In the genomic region with DNA sequence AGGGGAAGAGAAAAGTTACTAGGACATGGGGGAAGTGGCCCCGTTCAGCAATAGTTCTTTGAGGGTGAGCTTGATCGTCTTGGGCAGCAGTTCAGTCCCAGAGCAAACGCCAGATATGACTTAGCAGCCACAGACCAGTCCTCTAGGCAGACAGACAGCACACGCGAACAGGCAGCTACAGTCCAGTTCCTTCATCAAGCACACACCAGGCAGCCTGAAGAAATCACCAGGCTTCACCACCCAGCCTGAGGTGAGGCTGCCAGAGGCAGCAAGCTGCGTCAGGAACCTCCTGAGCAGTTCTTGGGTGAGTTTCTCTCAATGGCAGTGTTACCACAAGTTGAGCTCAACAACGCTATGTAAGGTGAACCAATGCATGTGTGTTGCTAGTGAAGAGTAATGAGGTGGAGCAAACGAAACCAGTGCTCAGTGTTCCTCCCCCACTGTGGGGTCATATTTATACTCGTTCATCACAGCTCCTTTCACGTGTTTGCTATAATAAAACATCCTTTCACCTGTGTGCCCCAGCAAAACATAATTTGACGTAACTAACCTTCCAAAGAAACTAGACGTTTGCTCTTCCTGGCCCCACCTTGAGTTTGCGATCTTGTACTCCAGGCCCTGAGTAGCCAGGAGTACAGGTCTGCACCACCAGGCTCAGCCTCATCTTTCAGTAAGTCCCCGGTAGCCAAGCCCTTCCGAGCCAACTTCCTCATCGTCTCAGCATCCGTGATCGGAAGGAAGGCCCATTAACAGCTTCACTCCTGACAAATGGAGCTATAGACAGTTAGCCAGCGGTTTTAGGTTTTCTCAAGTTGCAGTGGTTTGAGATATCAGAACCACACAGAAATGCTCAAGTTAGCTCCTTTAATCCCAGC, we compare ENCODE assay signal across 27 mouse cellular contexts. TPM values are rescaled to one million over a fixed set of nuclear protein-coding genes. Genes with fewer than 3 reads are reported as not detected.
DNase-seq lines count a peak whose midpoint lies in the region; ATAC-seq and TF ChIP-seq lines count a peak whose summit lies in the region.
"Had no signal": no experiment of that assay in that cellular context is flagged by ENCODE, and none has a peak within 500 bp of the region (broad histone marks: within the 10 kb centered on the region; RNA-seq: fewer than 3 reads in every experiment).

No protein-coding gene starts in this region.

- H3K4me3 ChIP-seq in intestine, embryonic 14.5 days (ENCODE audit: low read depth, low read length): no peak overlapping the region
- no peak overlapping the region for H3K4me3 ChIP-seq in intestine, embryonic 16.5 days (ENCODE audit: low read length)
- no peak overlapping the region for H3K4me3 ChIP-seq in lung, postnatal 0 days (ENCODE audit: low read depth, low read length)
- H3K4me3 ChIP-seq in MEL (ENCODE audit: control insufficient read depth in 1 of 2, insufficient read depth in 1 of 2, low read depth in 2 of 2, low read length in 2 of 2): no peak overlapping the region
- H3K4me3 ChIP-seq: heart, adult 2 months; heart, embryonic 12.5 days; hindbrain, embryonic 15.5 days; limb, embryonic 13.5 days; megakaryocyte, embryonic 14.5 days; midbrain, embryonic 13.5 days had no signal

- peaks cover 27% of the 10 kb centered on the region; the same call in 1 of the 2 replicates for H3K4me1 ChIP-seq in intestine, embryonic 14.5 days (replicated peaks; ENCODE audit: control insufficient read depth, insufficient read depth, low read length)
- peaks cover 19% of the 10 kb centered on the region for H3K4me1 ChIP-seq in intestine, embryonic 16.5 days (ENCODE audit: control insufficient read depth, insufficient read depth, low read length)
- peaks cover 23% of the 10 kb centered on the region; the same call in 1 of the 2 replicates for H3K4me1 ChIP-seq in lung, postnatal 0 days (ENCODE audit: insufficient read depth, low read depth, low read length)
- peaks cover 3 to 11% of the 10 kb centered on the region in 2 experiments for H3K4me1 ChIP-seq in MEL (ENCODE audit: control insufficient read depth in 1 of 2, insufficient read depth in 2 of 2, low read length in 2 of 2)

- no peak for TF ChIP-seq RAD21 in MEL (IDR thresholded peaks at IDR 0.05; ENCODE audit: low read depth, low read length)

- DNase-seq in intestine, embryonic 14.5 days (ENCODE audit: low spot score): peak; percentile 47
- DNase-seq in lung, postnatal 0 days (ENCODE audit: low spot score): peak; percentile 4
- no peak for DNase-seq in lung, adult 18-20 months
- DNase-seq in MEL (ENCODE audit: low read depth, low spot score): no peak
- peak; percentile 48 for DNase-seq in induced T-regulatory cell, adult 2 months (ENCODE audit: low read depth)
- no peak for DNase-seq in layer of hippocampus, postnatal 14 days (ENCODE audit: low spot score in 2 of 2)
- no peak for DNase-seq in frontal cortex, adult 2 months (ENCODE audit: extremely low spot score in 1 of 2, low spot score in 1 of 2)
- DNase-seq: adrenal gland, adult 2 months; adrenal gland, postnatal 36 days; gastrocnemius, postnatal 36 days; kidney, adult 11 months; kidney, postnatal 25 days; lung, postnatal 4 days; right cerebral cortex, postnatal 25 days had no signal

- no peaks in the 10 kb centered on the region for H3K9me3 ChIP-seq in intestine, embryonic 14.5 days (ENCODE audit: control insufficient read depth, low read length)
- no peaks in the 10 kb centered on the region for H3K9me3 ChIP-seq in intestine, embryonic 16.5 days (ENCODE audit: control insufficient read depth, low read length)
- no peaks in the 10 kb centered on the region for H3K9me3 ChIP-seq in lung, postnatal 0 days (ENCODE audit: low read length)
- H3K9me3 ChIP-seq in MEL (replicated peaks; ENCODE audit: insufficient read depth, low read length): no peaks in the 10 kb centered on the region
- H3K9me3 ChIP-seq: heart, embryonic 12.5 days; hindbrain, embryonic 15.5 days; limb, embryonic 13.5 days; megakaryocyte, embryonic 14.5 days; midbrain, embryonic 13.5 days had no signal

- no peak for TF ChIP-seq EP300 in lung, postnatal 0 days (IDR thresholded peaks at IDR 0.05)
- no peak for TF ChIP-seq EP300 in MEL (IDR thresholded peaks at IDR 0.05; ENCODE audit: low read depth in 1 of 2, low read length in 2 of 2)

- peak in 1 of 2 experiments; percentile 1; a peak in 1 of 4 replicates for TF ChIP-seq POLR2A in MEL (IDR thresholded peaks at IDR 0.05; ENCODE audit: control insufficient read depth in 1 of 2, insufficient read depth in 1 of 2, low read depth in 1 of 2, low read length in 2 of 2, poor library complexity in 1 of 2)

- H3K9ac ChIP-seq in intestine, embryonic 14.5 days (ENCODE audit: low read length): no peak overlapping the region
- H3K9ac ChIP-seq in intestine, embryonic 16.5 days (ENCODE audit: low read depth, low read length): no peak overlapping the region
- no peak overlapping the region for H3K9ac ChIP-seq in lung, postnatal 0 days (replicated peaks; ENCODE audit: low read depth)
- H3K9ac ChIP-seq in MEL (ENCODE audit: control insufficient read depth, low read depth, low read length, poor library complexity, severe bottlenecking): no peak overlapping the region
- H3K9ac ChIP-seq: heart, embryonic 12.5 days; hindbrain, embryonic 15.5 days had no signal

- no peaks in the 10 kb centered on the region for H3K27me3 ChIP-seq in intestine, embryonic 14.5 days (replicated peaks; ENCODE audit: control insufficient read depth, insufficient read depth, low read length)
- H3K27me3 ChIP-seq in intestine, embryonic 16.5 days (replicated peaks; ENCODE audit: control insufficient read depth, insufficient read depth, low read length): no peaks in the 10 kb centered on the region
- no peaks in the 10 kb centered on the region for H3K27me3 ChIP-seq in lung, postnatal 0 days (replicated peaks; ENCODE audit: insufficient read depth, low read length)
- no peaks in the 10 kb centered on the region for H3K27me3 ChIP-seq in MEL (ENCODE audit: control insufficient read depth in 1 of 2, insufficient read depth in 2 of 2, low read length in 2 of 2)
- H3K27me3 ChIP-seq: heart, embryonic 12.5 days; hindbrain, embryonic 15.5 days; limb, embryonic 13.5 days; megakaryocyte, embryonic 14.5 days had no signal

- no peak for ATAC-seq in intestine, embryonic 14.5 days (replicated peaks; ENCODE audit: low FRiP score, low TSS enrichment, low read depth)
- ATAC-seq in intestine, embryonic 16.5 days: no peak
- no peak for ATAC-seq in lung, postnatal 0 days
- ATAC-seq: forebrain, embryonic 14.5 days; midbrain, embryonic 13.5 days had no signal

- no peaks in the 10 kb centered on the region for H3K36me3 ChIP-seq in intestine, embryonic 14.5 days (ENCODE audit: control insufficient read depth, insufficient read depth, low read length)
- H3K36me3 ChIP-seq in intestine, embryonic 16.5 days (ENCODE audit: control insufficient read depth, insufficient read depth, low read length): no peaks in the 10 kb centered on the region
- H3K36me3 ChIP-seq in lung, postnatal 0 days (ENCODE audit: insufficient read depth, low read length): no peaks in the 10 kb centered on the region
- H3K36me3 ChIP-seq in MEL (ENCODE audit: control insufficient read depth in 1 of 2, insufficient read depth in 2 of 2, low read length in 2 of 2): peaks cover 0 to 8% of the 10 kb centered on the region in 2 experiments; a peak in 2 of 4 replicates
- H3K36me3 ChIP-seq: hindbrain, embryonic 15.5 days had no signal

- H3K4me2 ChIP-seq in intestine, embryonic 14.5 days (ENCODE audit: low read length): no peak overlapping the region
- H3K4me2 ChIP-seq in intestine, embryonic 16.5 days (ENCODE audit: low read depth, low read length): no peak overlapping the region
- no peak overlapping the region for H3K4me2 ChIP-seq in lung, postnatal 0 days (replicated peaks; ENCODE audit: low read depth, low read length)
- H3K4me2 ChIP-seq: heart, embryonic 12.5 days; hindbrain, embryonic 15.5 days; limb, embryonic 13.5 days; liver, embryonic 11.5 days had no signal

- H3K79me2 ChIP-seq in MEL (ENCODE audit: control insufficient read depth, insufficient read depth, low read length, poor library complexity): no peaks in the 10 kb centered on the region

- 76% methylated on average over 19 of the region's 19 CpGs for WGBS in intestine, embryonic 14.5 days
- WGBS in intestine, embryonic 16.5 days: 71% methylated on average over 19 of the region's 19 CpGs
- WGBS in lung, postnatal 0 days: 57% methylated on average over 19 of the region's 19 CpGs

- no peak overlapping the region for H3K27ac ChIP-seq in intestine, embryonic 14.5 days (ENCODE audit: low read depth)
- H3K27ac ChIP-seq in intestine, embryonic 16.5 days (ENCODE audit: low read length): no peak overlapping the region
- no peak overlapping the region for H3K27ac ChIP-seq in lung, postnatal 0 days (ENCODE audit: low read length)
- H3K27ac ChIP-seq in MEL (ENCODE audit: control insufficient read depth, low read depth, low read length): no peak overlapping the region
- H3K27ac ChIP-seq: heart, adult 2 months; hindbrain, embryonic 15.5 days; limb, embryonic 13.5 days; midbrain, embryonic 13.5 days had no signal

- no peak for TF ChIP-seq CTCF in lung, postnatal 0 days (IDR thresholded peaks at IDR 0.05)
- no peak for TF ChIP-seq CTCF in MEL (IDR thresholded peaks at IDR 0.05 in 2 of 3, conservative IDR thresholded peaks at IDR 0.05 in 1 of 3; ENCODE audit: control insufficient read depth in 1 of 3, insufficient read depth in 1 of 3, low read depth in 2 of 3, low read length in 3 of 3, poor library complexity in 1 of 3, severe bottlenecking in 1 of 3)

RNA-seq across cellular contexts. Expression of gene Brd2, which starts 7.9 kb away (rescaled TPM):
- polyA plus RNA-seq in intestine, embryonic 14.5 days (2014; fragmentation: Nextera tagmentation; extraction: Ambion mirVana): 124 and 144 TPM in 2 replicates
- polyA plus RNA-seq in intestine, embryonic 16.5 days (2015; fragmentation: Nextera tagmentation; extraction: Ambion mirVana): 72.3 and 73.0 TPM in 2 replicates
- 80.2 and 80.3 TPM in 2 replicates for polyA plus RNA-seq in lung, postnatal 0 days (2015; fragmentation: Nextera tagmentation; extraction: Ambion mirVana)
- 97.2 and 99.5 TPM in 2 replicates for total RNA-seq in MEL (2012; rRNA removed)
- polyA plus RNA-seq in MEL (2012; ENCODE audit: insufficient read depth in 1 of 2, insufficient read length in 2 of 2, low read depth in 1 of 2, low replicate concordance in 2 of 2, missing spikeins in 1 of 2): 100 to 1,000 TPM; 189 to 252 TPM
- 100 to 1,000 TPM; 248 to 278 TPM for total RNA-seq in layer of hippocampus, postnatal 14 days (2021)
- polyA plus RNA-seq in frontal cortex, adult 2 months (2012; rRNA removed): 167 and 194 TPM in 2 replicates

RNA-seq across cellular contexts. Expression of gene H2-DMa, which starts 11.0 kb away (rescaled TPM):
- polyA plus RNA-seq in intestine, embryonic 14.5 days (2014; fragmentation: Nextera tagmentation; extraction: Ambion mirVana): 11.0 and 13.5 TPM in 2 replicates
- polyA plus RNA-seq in intestine, embryonic 16.5 days (2015; fragmentation: Nextera tagmentation; extraction: Ambion mirVana): 13.4 and 15.3 TPM in 2 replicates
- polyA plus RNA-seq in lung, postnatal 0 days (2015; fragmentation: Nextera tagmentation; extraction: Ambion mirVana): 20.7 and 23.9 TPM in 2 replicates
- 26.1 and 38.3 TPM in 2 replicates for total RNA-seq in MEL (2012; rRNA removed)
- polyA plus RNA-seq in MEL (2012; ENCODE audit: insufficient read depth in 1 of 2, insufficient read length in 2 of 2, low read depth in 1 of 2, low replicate concordance in 2 of 2, missing spikeins in 1 of 2): 10 to 100 TPM in 1 of 2 experiments, not detected in 1; 38.7 TPM
- total RNA-seq in layer of hippocampus, postnatal 14 days (2021): 10 to 100 TPM; 36.8 to 38.0 TPM
- 26.3 and 26.8 TPM in 2 replicates for polyA plus RNA-seq in frontal cortex, adult 2 months (2012; rRNA removed)

RNA-seq across cellular contexts. Expression of gene H2-DMb2, which starts 12.8 kb away (rescaled TPM):
- 0.15 and 0.42 TPM in 2 replicates for polyA plus RNA-seq in intestine, embryonic 14.5 days (2014; fragmentation: Nextera tagmentation; extraction: Ambion mirVana)
- 0.87 and 0.99 TPM in 2 replicates for polyA plus RNA-seq in intestine, embryonic 16.5 days (2015; fragmentation: Nextera tagmentation; extraction: Ambion mirVana)
- polyA plus RNA-seq in lung, postnatal 0 days (2015; fragmentation: Nextera tagmentation; extraction: Ambion mirVana): 1.8 and 2.2 TPM in 2 replicates
- total RNA-seq in MEL (2012; rRNA removed): 0.77 and 0.82 TPM in 2 replicates
- polyA plus RNA-seq in MEL (2012; ENCODE audit: insufficient read depth in 1 of 2, insufficient read length in 2 of 2, low read depth in 1 of 2, low replicate concordance in 2 of 2, missing spikeins in 1 of 2): 1 to 10 TPM in 1 of 2 experiments, not detected in 1; 1.5 TPM
- 1 to 10 TPM in 1 of 2 experiments, under 1 TPM in 1; 0.55 to 1.0 TPM for total RNA-seq in layer of hippocampus, postnatal 14 days (2021)
- polyA plus RNA-seq in frontal cortex, adult 2 months (2012; rRNA removed): 0.99 and 1.1 TPM in 2 replicates
- polyA plus RNA-seq: embryonic facial prominence, embryonic 11.5 days; heart, embryonic 12.5 days; neural tube, embryonic 11.5 days had no signal

RNA-seq across cellular contexts. Expression of gene H2-DMb1, which starts 22.6 kb away (rescaled TPM):
- polyA plus RNA-seq in intestine, embryonic 14.5 days (2014; fragmentation: Nextera tagmentation; extraction: Ambion mirVana): 1.7 and 1.8 TPM in 2 replicates
- 3.0 and 3.6 TPM in 2 replicates for polyA plus RNA-seq in intestine, embryonic 16.5 days (2015; fragmentation: Nextera tagmentation; extraction: Ambion mirVana)
- 6.9 and 7.2 TPM in 2 replicates for polyA plus RNA-seq in lung, postnatal 0 days (2015; fragmentation: Nextera tagmentation; extraction: Ambion mirVana)
- not detected in 2 replicates for total RNA-seq in MEL (2012; rRNA removed)
- under 1 TPM in 1 of 2 experiments, not detected in 1; 0.67 TPM for polyA plus RNA-seq in MEL (2012; ENCODE audit: insufficient read depth in 1 of 2, insufficient read length in 2 of 2, low read depth in 1 of 2, low replicate concordance in 2 of 2, missing spikeins in 1 of 2)
- under 1 TPM; 0.65 to 0.98 TPM for total RNA-seq in layer of hippocampus, postnatal 14 days (2021)
- polyA plus RNA-seq in frontal cortex, adult 2 months (2012; rRNA removed): 3.1 and 3.5 TPM in 2 replicates
- polyA plus RNA-seq: neural tube, embryonic 11.5 days had no signal

RNA-seq across cellular contexts. Expression of gene H2-Oa, which starts 38.2 kb away (rescaled TPM):
- 0.75 and 1.1 TPM in 2 replicates for polyA plus RNA-seq in intestine, embryonic 14.5 days (2014; fragmentation: Nextera tagmentation; extraction: Ambion mirVana)
- 0.62 and 0.95 TPM in 2 replicates for polyA plus RNA-seq in intestine, embryonic 16.5 days (2015; fragmentation: Nextera tagmentation; extraction: Ambion mirVana)
- 0.48 and 1.1 TPM in 2 replicates for polyA plus RNA-seq in lung, postnatal 0 days (2015; fragmentation: Nextera tagmentation; extraction: Ambion mirVana)
- total RNA-seq in MEL (2012; rRNA removed): 2.2 and 2.6 TPM in 2 replicates
- polyA plus RNA-seq in MEL (2012; ENCODE audit: insufficient read depth in 1 of 2, insufficient read length in 2 of 2, low read depth in 1 of 2, low replicate concordance in 2 of 2, missing spikeins in 1 of 2): 1 to 10 TPM in 1 of 2 experiments, not detected in 1; 3.9 TPM
- total RNA-seq in layer of hippocampus, postnatal 14 days (2021): not detected
- polyA plus RNA-seq in frontal cortex, adult 2 months (2012; rRNA removed): 1.1 and 1.2 TPM in 2 replicates
- total RNA-seq: adrenal gland, postnatal 36 days; gastrocnemius, adult 18-20 months; gastrocnemius, postnatal 36 days had no signal
- polyA plus RNA-seq: heart, postnatal 0 days; midbrain, embryonic 13.5 days had no signal

Comparison
In these comparisons a context has a peak if more than half of its experiments do, and no peak if none do; other contexts are left out.
1. DNase-seq: peak in intestine, embryonic 14.5 days (single experiment), lung, postnatal 0 days (single experiment) and induced T-regulatory cell, adult 2 months (single experiment); none in lung, adult 18-20 months (0 of 2), MEL (single experiment), layer of hippocampus, postnatal 14 days (0 of 2) and frontal cortex, adult 2 months (0 of 2).